In genomic region chr16:43881636-43882035, GRCm38 (mm10) we compare ENCODE assay signal across 15 mouse cellular contexts. TPM values are rescaled to one million over a fixed set of nuclear protein-coding genes. Genes with fewer than 3 reads are reported as not detected.
DNase-seq lines count a peak whose midpoint lies in the region; ATAC-seq and TF ChIP-seq lines count a peak whose summit lies in the region.
"Had no signal": no experiment of that assay in that cellular context is flagged by ENCODE, and none has a peak within 500 bp of the region (broad histone marks: within the 10 kb centered on the region; RNA-seq: fewer than 3 reads in every experiment).

No protein-coding gene starts in this region.

- no peak for ATAC-seq in heart, postnatal 0 days (ENCODE audit: insufficient read depth, low read depth)
- ATAC-seq in heart, embryonic 11.5 days (replicated peaks; ENCODE audit: insufficient number of reproducible peaks, low FRiP score, low TSS enrichment) = no peak
- ATAC-seq in stomach, postnatal 0 days (ENCODE audit: low FRiP score, low TSS enrichment) = no peak
- ATAC-seq: midbrain, embryonic 16.5 days had no signal

- no peak for TF ChIP-seq EP300 in heart, postnatal 0 days (IDR thresholded peaks at IDR 0.05; ENCODE audit: low read depth)
- TF ChIP-seq EP300 in stomach, postnatal 0 days (optimal IDR thresholded peaks at IDR 0.05) = no peak

- H3K4me3 ChIP-seq in heart, postnatal 0 days (ENCODE audit: low read depth, low read length) = no peak overlapping the region
- no peak overlapping the region for H3K4me3 ChIP-seq in heart, embryonic 11.5 days (ENCODE audit: low read depth, low read length)
- no peak overlapping the region for H3K4me3 ChIP-seq in stomach, postnatal 0 days (ENCODE audit: low read depth, low read length)
- H3K4me3 ChIP-seq: heart, embryonic 13.5 days; hindbrain, embryonic 13.5 days; kidney, embryonic 15.5 days had no signal

- H3K4me2 ChIP-seq in heart, postnatal 0 days (ENCODE audit: low read depth, low read length) = no peak overlapping the region
- no peak overlapping the region for H3K4me2 ChIP-seq in heart, embryonic 11.5 days
- no peak overlapping the region for H3K4me2 ChIP-seq in stomach, postnatal 0 days (replicated peaks; ENCODE audit: low read depth)
- H3K4me2 ChIP-seq: heart, embryonic 13.5 days; hindbrain, embryonic 13.5 days; kidney, embryonic 15.5 days had no signal

- no peaks in the 10 kb centered on the region for H3K27me3 ChIP-seq in heart, postnatal 0 days (ENCODE audit: control insufficient read depth, insufficient read depth, low read length)
- no peaks in the 10 kb centered on the region for H3K27me3 ChIP-seq in heart, embryonic 11.5 days (ENCODE audit: control insufficient read depth, insufficient read depth, low read length)
- no peaks in the 10 kb centered on the region for H3K27me3 ChIP-seq in stomach, postnatal 0 days (ENCODE audit: control insufficient read depth, insufficient read depth, low read length)
- H3K27me3 ChIP-seq: heart, embryonic 13.5 days; hindbrain, embryonic 13.5 days; kidney, embryonic 15.5 days had no signal

- H3K9me3 ChIP-seq in heart, postnatal 0 days (replicated peaks; ENCODE audit: control insufficient read depth, low read length) = no peaks in the 10 kb centered on the region
- no peaks in the 10 kb centered on the region for H3K9me3 ChIP-seq in heart, embryonic 11.5 days (replicated peaks; ENCODE audit: control insufficient read depth, low read length)
- no peaks in the 10 kb centered on the region for H3K9me3 ChIP-seq in stomach, postnatal 0 days (ENCODE audit: control insufficient read depth, low read length)
- H3K9me3 ChIP-seq: heart, embryonic 13.5 days; hindbrain, embryonic 13.5 days; kidney, embryonic 15.5 days had no signal

- H3K27ac ChIP-seq in heart, postnatal 0 days (ENCODE audit: low read depth) = no peak overlapping the region
- no peak overlapping the region for H3K27ac ChIP-seq in heart, embryonic 11.5 days (ENCODE audit: low read depth, low read length)
- H3K27ac ChIP-seq in stomach, postnatal 0 days (replicated peaks) = no peak overlapping the region
- H3K27ac ChIP-seq: heart, embryonic 13.5 days; hindbrain, embryonic 13.5 days; kidney, embryonic 15.5 days had no signal

- H3K4me1 ChIP-seq in heart, postnatal 0 days (ENCODE audit: control insufficient read depth, insufficient read depth) = no peaks in the 10 kb centered on the region
- H3K4me1 ChIP-seq in heart, embryonic 11.5 days (ENCODE audit: control insufficient read depth, insufficient read depth, low read length) = no peaks in the 10 kb centered on the region
- no peaks in the 10 kb centered on the region for H3K4me1 ChIP-seq in stomach, postnatal 0 days (replicated peaks; ENCODE audit: control insufficient read depth, insufficient read depth)
- H3K4me1 ChIP-seq: heart, embryonic 13.5 days; hindbrain, embryonic 13.5 days; kidney, embryonic 15.5 days had no signal

- WGBS in heart, postnatal 0 days = 56% methylated on average over 3 of the region's 3 CpGs
- 61% methylated on average over 3 of the region's 3 CpGs for WGBS in heart, embryonic 11.5 days (ENCODE audit: insufficient replicate concordance)
- 61% methylated on average over 3 of the region's 3 CpGs for WGBS in stomach, postnatal 0 days

- no peak overlapping the region for H3K9ac ChIP-seq in heart, postnatal 0 days (replicated peaks; ENCODE audit: low read depth, low read length)
- no peak overlapping the region for H3K9ac ChIP-seq in heart, embryonic 11.5 days (ENCODE audit: low read depth, low read length)
- no peak overlapping the region for H3K9ac ChIP-seq in stomach, postnatal 0 days (ENCODE audit: low read length)
- H3K9ac ChIP-seq: heart, embryonic 13.5 days; hindbrain, embryonic 13.5 days; kidney, embryonic 15.5 days had no signal

- no peak for DNase-seq in heart, postnatal 0 days (ENCODE audit: low spot score)
- DNase-seq in retina, embryonic 14.5 days (ENCODE audit: low spot score) = peak; percentile 32
- DNase-seq in retina, postnatal 1 day = no peak
- DNase-seq in R1 (ENCODE audit: low read depth, low spot score) = peak; percentile 63
- DNase-seq in stomach, postnatal 0 days (ENCODE audit: low spot score) = no peak
- DNase-seq in adrenal gland, adult 2 months = no peak
- DNase-seq in cerebellum, adult 18-20 months = no peak
- DNase-seq: adrenal gland, postnatal 14 days; lung, postnatal 10 days; right cerebral cortex, postnatal 4 days had no signal

- H3K36me3 ChIP-seq in heart, postnatal 0 days (replicated peaks; ENCODE audit: control insufficient read depth, insufficient read depth, low read length) = peaks cover 31% of the 10 kb centered on the region
- H3K36me3 ChIP-seq in heart, embryonic 11.5 days (ENCODE audit: control insufficient read depth, insufficient read depth, low read length) = peaks cover 1% of the 10 kb centered on the region; the same call in 1 of the 2 replicates
- H3K36me3 ChIP-seq in stomach, postnatal 0 days (ENCODE audit: control insufficient read depth, insufficient read depth, low read length) = peaks cover 4% of the 10 kb centered on the region; the same call in 1 of the 2 replicates

- TF ChIP-seq CTCF in heart, postnatal 0 days (IDR thresholded peaks at IDR 0.05; ENCODE audit: low read depth) = 0 out of 2 replicates have a peak, but pooled peaks have one; percentile 2
- TF ChIP-seq CTCF in stomach, postnatal 0 days (IDR thresholded peaks at IDR 0.05; ENCODE audit: low read depth) = peak; percentile 28; the same call in 1 of the 2 replicates

RNA-seq across cellular contexts. Expression of gene Ccdc191, which starts 8.0 kb away (rescaled TPM):
- 0.04 TPM in 1 of 2 replicates, not detected in the other for total RNA-seq in heart, postnatal 0 days (2014; rRNA removed; ENCODE audit: low replicate concordance)
- 5.8 and 7.8 TPM in 2 replicates for polyA plus RNA-seq in heart, postnatal 0 days (2015; fragmentation: Nextera tagmentation; extraction: Ambion mirVana)
- 9.2 and 10.2 TPM in 2 replicates for polyA plus RNA-seq in heart, embryonic 11.5 days (2014; fragmentation: Nextera tagmentation; extraction: Ambion mirVana)
- 5.0 and 5.4 TPM in 2 replicates for polyA plus RNA-seq in stomach, postnatal 0 days (2015; fragmentation: Nextera tagmentation; extraction: Ambion mirVana)
- 1 to 10 TPM; 4.7 to 6.0 TPM for total RNA-seq in adrenal gland, adult 2 months (2021)
- polyA plus RNA-seq in adrenal gland, adult 2 months (2012; rRNA removed) = 0.86 and 1.6 TPM in 2 replicates

RNA-seq across cellular contexts. Expression of gene Qtrt2, which starts 45.0 kb away (rescaled TPM):
- 10.6 and 30.0 TPM in 2 replicates for total RNA-seq in heart, postnatal 0 days (2014; rRNA removed; ENCODE audit: low replicate concordance)
- 8.7 and 9.5 TPM in 2 replicates for polyA plus RNA-seq in heart, postnatal 0 days (2015; fragmentation: Nextera tagmentation; extraction: Ambion mirVana)
- 19.1 and 24.7 TPM in 2 replicates for polyA plus RNA-seq in heart, embryonic 11.5 days (2014; fragmentation: Nextera tagmentation; extraction: Ambion mirVana)
- polyA plus RNA-seq in stomach, postnatal 0 days (2015; fragmentation: Nextera tagmentation; extraction: Ambion mirVana) = 10.9 and 11.0 TPM in 2 replicates
- 10 to 100 TPM; 28.0 TPM for total RNA-seq in adrenal gland, adult 2 months (2021)
- 6.2 and 15.6 TPM in 2 replicates for polyA plus RNA-seq in adrenal gland, adult 2 months (2012; rRNA removed)

Comparison
In these comparisons a context has a peak if more than half of its experiments do, and no peak if none do; other contexts are left out.
1. DNase-seq: peak in retina, embryonic 14.5 days (single experiment) and R1 (single experiment); none in heart, postnatal 0 days (single experiment), retina, postnatal 1 day (single experiment), stomach, postnatal 0 days (single experiment), adrenal gland, adult 2 months (single experiment) and cerebellum, adult 18-20 months (0 of 2).